Mouse (Mus musculus): ENCODE data around the gene Mavs.

- TF ChIP-seq CTCF (IDR thresholded peaks at IDR 0.05; ENCODE audit: insufficient read depth, low read length) (peak; percentile 86), POLR2A (IDR thresholded peaks at IDR 0.05; ENCODE audit: borderline replicate concordance, extremely low read depth, low read depth, low read length) (no peak)
Observed at GRCm38 (mm10) chr2:131253681-131254328, 19.9 kb downstream of the Mavs start.
